Mouse (Mus musculus) megakaryocyte, embryonic 14.5 days (primary cell): ENCODE results near the gene Bean1.

Experiments
- FLI1 ChIP-seq: IDR thresholded peaks from 2 replicates; pipeline ENCODE4 v1.6.1; 2012; ENCODE audit warnings: low read length, inconsistent platforms, mixed read lengths
- GATA1 ChIP-seq: IDR thresholded peaks from 3 replicates; pipeline ENCODE4 v1.6.1; 2012; ENCODE audit warnings: mixed read lengths, low read length, inconsistent platforms, borderline replicate concordance

DNA sequence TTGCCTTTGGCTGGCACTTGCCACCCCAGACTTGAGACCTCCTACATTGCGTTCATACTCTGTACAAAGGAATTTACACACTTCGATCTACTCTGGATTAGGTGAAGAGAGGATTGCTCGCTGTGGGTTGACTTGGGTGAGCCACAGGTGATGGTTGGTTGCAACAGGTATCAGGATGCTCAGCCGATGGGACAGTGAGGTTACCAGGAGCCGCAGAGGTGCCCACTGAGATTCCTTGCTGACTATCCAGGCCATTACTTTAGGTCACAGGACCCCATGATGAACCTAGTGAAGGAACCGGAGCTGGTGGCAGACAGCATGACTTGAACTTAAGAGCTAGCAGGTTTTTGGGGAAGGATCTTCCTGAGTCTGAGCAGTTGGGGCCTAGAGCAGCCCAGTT is 2.2 kb downstream of the Bean1 start:
- TF ChIP-seq GATA1 (no peak), FLI1 (no peak)
